Mouse (Mus musculus) gastrocnemius, adult 18-20 months (tissue): ENCODE data around the gene Gm4981. TPM values are rescaled to one million over a fixed set of nuclear protein-coding genes. Genes with fewer than 3 reads are reported as not detected.
"Not testable (repeated sequence)": the region's sequence is repeated elsewhere in the genome, so short reads cannot be mapped to it uniquely, and the experiment has no call there.

Experiments
- DNase-seq: peaks from one replicate; pipeline ENCODE4 v3.0.0; 2021; ENCODE audit warnings: low spot score
- total RNA-seq, 2 experiments: library from RNA; stranded (reverse); gene quantifications; 2 replicates each; pipeline ENCODE4 v1.2.3; 2021

Gm4981 gene
- total RNA-seq, 2 experiments from 2014 or later, result not detected

GRCm38 (mm10) chr10:58223972-58224805 is 12.3 kb downstream of the Gm4981 start:
- peak; percentile 75 for DNase-seq

- DNase-seq, result not testable (repeated sequence)
Observed at GRCm38 (mm10) chr10:58223161-58223560, 13.3 kb downstream of the Gm4981 start.

- DNase-seq, result not testable (repeated sequence)
Observed at GRCm38 (mm10) chr10:58221571-58221970, 14.9 kb downstream of the Gm4981 start.

GRCm38 (mm10) chr10:58220726-58221125 is 15.8 kb downstream of the Gm4981 start:
- no peak for DNase-seq

GRCm38 (mm10) chr10:58217366-58217765 is 19.1 kb downstream of the Gm4981 start:
- DNase-seq, result no peak

GRCm38 (mm10) chr10:58215353-58215752 is 21.1 kb downstream of the Gm4981 start:
- no peak for DNase-seq

- no peak for DNase-seq
Observed at GRCm38 (mm10) chr10:58214934-58215333, 21.6 kb downstream of the Gm4981 start.

GRCm38 (mm10) chr10:58214497-58214896 is 22.0 kb downstream of the Gm4981 start:
- no peak for DNase-seq

GRCm38 (mm10) chr10:58212230-58212629 is 24.3 kb downstream of the Gm4981 start:
- DNase-seq, result no peak

GRCm38 (mm10) chr10:58211213-58211612 is 25.3 kb downstream of the Gm4981 start:
- no peak for DNase-seq

GRCm38 (mm10) chr10:58210514-58210913 is 26.0 kb downstream of the Gm4981 start:
- no peak for DNase-seq

- DNase-seq, result no peak
Observed at GRCm38 (mm10) chr10:58209710-58210467, 26.6 kb downstream of the Gm4981 start.

GRCm38 (mm10) chr10:58206639-58207404 is 29.7 kb downstream of the Gm4981 start:
- DNase-seq, result no peak

- no peak for DNase-seq
Observed at GRCm38 (mm10) chr10:58205986-58206385, 30.5 kb downstream of the Gm4981 start.

Other genes starting within 250 kb of the Gm4981 start
- not detected for gene AW822073, start 11.8 kb downstream of the Gm4981 start, total RNA-seq
- not detected for gene Duxf3, start 4.0 kb downstream of the Gm4981 start, total RNA-seq
- 10 to 100 TPM; 18.8 to 25.7 TPM for gene Gcc2, start 18.8 kb upstream of the Gm4981 start, total RNA-seq
- 10 to 100 TPM; 38.1 to 55.4 TPM for gene Lims1, start 86.8 kb upstream of the Gm4981 start, total RNA-seq
- gene Ranbp2, start 210.2 kb upstream of the Gm4981 start, total RNA-seq, result 10 to 100 TPM; 42.0 to 47.0 TPM